Mouse (Mus musculus) small intestine, adult 10 weeks (tissue): Measurements from ENCODE around the gene Gm7682. TPM values are rescaled to one million over a fixed set of nuclear protein-coding genes. Genes with fewer than 3 reads are reported as not detected.

Experiments
- polyA plus RNA-seq: library from polyadenylated mRNA; stranded (reverse); fragments of 350-450 nt; fragmentation: Illumina TruSeq; extraction: RNeasy Lipid Tissue Mini Kit (QIAGEN cat#74804); gene quantifications from one replicate; pipeline ENCODE4 v1.2.3, GENCODE M21; 2014; ENCODE audit warnings: low replicate concordance

Gene Gm7682
- not detected for polyA plus RNA-seq

GRCm38 (mm10) chr5:94445484-94445883, at the start of gene Gm7682:
TSS of gene Gm7682 (plus strand) at chr5:94445784.

Other genes with a start within 250 kb of the Gm7682 start
- not detected for gene Gm3106, start 227.8 kb upstream of the Gm7682 start, polyA plus RNA-seq
- not detected for gene A430089I19Rik, start 139.0 kb upstream of the Gm7682 start, polyA plus RNA-seq
- not detected for gene Gm6502, start 131.3 kb upstream of the Gm7682 start, polyA plus RNA-seq
- gene AA792892, start 106.0 kb upstream of the Gm7682 start, polyA plus RNA-seq, result 1.7 TPM
- not detected for gene Gm3139, start 80.5 kb downstream of the Gm7682 start, polyA plus RNA-seq
- gene Gm3147, start 170.6 kb downstream of the Gm7682 start, polyA plus RNA-seq, result not detected
- gene Gm6509, start 178.2 kb downstream of the Gm7682 start, polyA plus RNA-seq, result not detected
- gene Gm6205, start 202.6 kb downstream of the Gm7682 start, polyA plus RNA-seq, result 0.85 TPM